Mouse (Mus musculus): ENCODE data around the gene Mxra7. TPM values are rescaled to one million over a fixed set of nuclear protein-coding genes. Genes with fewer than 3 reads are reported as not detected.

Gene Mxra7
- polyA plus RNA-seq (2015; fragmentation: Illumina TruSeq; extraction: RNeasy Lipid Tissue Mini Kit (QIAGEN cat#74804); ENCODE audit: insufficient read depth, low read depth, low replicate concordance), result 11.7 TPM

GRCm38 (mm10) chr11:116827534-116828165 lies at the start of gene Mxra7:
Gene Mxra7 (minus strand): TSS chr11:116828046.

GRCm38 (mm10) chr11:116852891-116853511 lies 25.2 kb upstream of the Mxra7 start, which contains the start of gene Srsf2:
Gene Srsf2 (minus strand): TSS chr11:116853094.

GRCm38 (mm10) chr11:116852291-116852890 lies 24.5 kb upstream of the Mxra7 start, which contains the start of gene Mfsd11:
Gene Mfsd11 (plus strand): TSS chr11:116852440.

GRCm38 (mm10) chr11:116843261-116844233 lies 15.7 kb upstream of the Mxra7 start, which contains the start of the genes Mettl23 and Jmjd6:
Gene Mettl23 (plus strand): TSS chr11:116843278.
Gene Jmjd6 (minus strand): TSS chr11:116843449.

DNA sequence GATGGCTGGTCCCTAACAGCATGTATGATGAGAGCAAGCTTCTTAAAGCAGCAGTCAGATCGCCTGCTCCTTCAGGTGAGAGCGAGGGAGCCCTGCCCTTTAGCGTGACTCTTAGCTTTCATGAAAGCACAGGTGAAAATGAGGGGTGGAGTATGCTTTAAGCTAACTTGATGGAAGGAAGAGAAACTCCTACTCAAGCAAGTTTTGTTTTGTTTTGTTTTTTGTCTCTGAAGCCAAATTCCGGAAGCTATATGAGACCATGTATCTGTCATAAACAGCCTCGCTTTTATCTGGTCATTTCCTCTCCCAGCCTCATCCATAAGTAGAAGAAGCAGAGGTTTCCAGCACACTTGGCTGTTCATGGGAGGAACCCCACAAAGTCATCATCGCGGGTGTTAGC lies 52.4 kb downstream of the Mxra7 start, which contains the start of gene St6galnac1:
Gene St6galnac1, minus strand, starts transcription at position 101 of the 400 bp plus-strand sequence.

Other genes starting within 250 kb of the Mxra7 start
- 8.1 TPM for gene Ube2o, start 246.6 kb downstream of the Mxra7 start, polyA plus RNA-seq (2015; fragmentation: Illumina TruSeq; extraction: RNeasy Lipid Tissue Mini Kit (QIAGEN cat#74804); ENCODE audit: insufficient read depth, low read depth, low replicate concordance)
- not detected for gene Aanat, start 241.6 kb downstream of the Mxra7 start, polyA plus RNA-seq (2015; fragmentation: Illumina TruSeq; extraction: RNeasy Lipid Tissue Mini Kit (QIAGEN cat#74804); ENCODE audit: insufficient read depth, low read depth, low replicate concordance)
- gene Rhbdf2, start 201.0 kb downstream of the Mxra7 start, polyA plus RNA-seq (2015; fragmentation: Illumina TruSeq; extraction: RNeasy Lipid Tissue Mini Kit (QIAGEN cat#74804); ENCODE audit: insufficient read depth, low read depth, low replicate concordance), result 5.8 TPM
- gene Prcd, start 174.5 kb downstream of the Mxra7 start, polyA plus RNA-seq (2015; fragmentation: Illumina TruSeq; extraction: RNeasy Lipid Tissue Mini Kit (QIAGEN cat#74804); ENCODE audit: insufficient read depth, low read depth, low replicate concordance), result not detected
- 17.1 TPM for gene Cygb, start 173.7 kb downstream of the Mxra7 start, polyA plus RNA-seq (2015; fragmentation: Illumina TruSeq; extraction: RNeasy Lipid Tissue Mini Kit (QIAGEN cat#74804); ENCODE audit: insufficient read depth, low read depth, low replicate concordance)
- not detected for gene St6galnac1, start 52.5 kb downstream of the Mxra7 start, polyA plus RNA-seq (2015; fragmentation: Illumina TruSeq; extraction: RNeasy Lipid Tissue Mini Kit (QIAGEN cat#74804); ENCODE audit: insufficient read depth, low read depth, low replicate concordance)
- 13.9 TPM for gene Mettl23, start 15.2 kb upstream of the Mxra7 start, polyA plus RNA-seq (2015; fragmentation: Illumina TruSeq; extraction: RNeasy Lipid Tissue Mini Kit (QIAGEN cat#74804); ENCODE audit: insufficient read depth, low read depth, low replicate concordance)
- gene Jmjd6, start 15.4 kb upstream of the Mxra7 start, polyA plus RNA-seq (2015; fragmentation: Illumina TruSeq; extraction: RNeasy Lipid Tissue Mini Kit (QIAGEN cat#74804); ENCODE audit: insufficient read depth, low read depth, low replicate concordance), result 16.5 TPM
- gene Mfsd11, start 24.4 kb upstream of the Mxra7 start, polyA plus RNA-seq (2015; fragmentation: Illumina TruSeq; extraction: RNeasy Lipid Tissue Mini Kit (QIAGEN cat#74804); ENCODE audit: insufficient read depth, low read depth, low replicate concordance), result 12.7 TPM
- gene Srsf2, start 25.0 kb upstream of the Mxra7 start, polyA plus RNA-seq (2015; fragmentation: Illumina TruSeq; extraction: RNeasy Lipid Tissue Mini Kit (QIAGEN cat#74804); ENCODE audit: insufficient read depth, low read depth, low replicate concordance), result 191 TPM
- gene Mgat5b, start 90.8 kb upstream of the Mxra7 start, polyA plus RNA-seq (2015; fragmentation: Illumina TruSeq; extraction: RNeasy Lipid Tissue Mini Kit (QIAGEN cat#74804); ENCODE audit: insufficient read depth, low read depth, low replicate concordance), result not detected